Mouse (Mus musculus) thymus, adult 2 months (tissue): ENCODE results near the gene Nr3c2.

Experiments used
- CTCF ChIP-seq: fragments of 200-500 bp; IDR thresholded peaks from 2 replicates; pipeline ENCODE4 v1.5.1; 2012; ENCODE audit warnings: mild to moderate bottlenecking, control low read depth, low read length, moderate library complexity, borderline replicate concordance; ENCODE audit not compliant: control insufficient read depth, poor library complexity, insufficient read depth; ENCODE audit errors: extremely low read depth
- POLR2A ChIP-seq: fragments of 200-500 bp; IDR thresholded peaks from 2 replicates; pipeline ENCODE4 v1.6.1; 2012; ENCODE audit warnings: mild to moderate bottlenecking, low read length, control low read depth, moderate library complexity; ENCODE audit not compliant: control insufficient read depth, poor library complexity, insufficient read depth; ENCODE audit errors: extremely low read depth

- TF ChIP-seq CTCF (no peak), POLR2A (no peak)
Measured at GRCm38 (mm10) chr8:77227742-77228141, 328.5 kb downstream of the Nr3c2 start.
